Mouse (Mus musculus) liver, adult 2 months (tissue): Measurements from ENCODE around the gene Arpc1a.
"Not testable (repeated sequence)": the region's sequence is repeated elsewhere in the genome, so short reads cannot be mapped to it uniquely, and the experiment has no call there.

Experiments
- CTCF ChIP-seq: fragments of 200-500 bp; IDR thresholded peaks from 2 replicates; pipeline ENCODE4 v1.5.1; 2011; ENCODE audit warnings: low read depth, low read length, control low read depth
- POLR2A ChIP-seq: fragments of 200-500 bp; IDR thresholded peaks from 2 replicates; pipeline ENCODE4 v1.6.1; 2011; ENCODE audit warnings: low read length, control low read depth; ENCODE audit not compliant: insufficient read depth; ENCODE audit errors: extremely low read depth

- TF ChIP-seq POLR2A, CTCF: not testable (repeated sequence)
Measured at GRCm38 (mm10) chr5:145129773-145130172, 46.1 kb downstream of the Arpc1a start.
